Mouse (Mus musculus): ENCODE measurements around the gene Grm8. TPM values are rescaled to one million over a fixed set of nuclear protein-coding genes. Genes with fewer than 3 reads are reported as not detected.
A peak's percentile ranks its signal among the peaks of the same experiment; 100 is the strongest.

Gene Grm8
- total and polyA plus RNA-seq, 3 experiments = 0.38 TPM; not detected in 2

- ATAC-seq (ENCODE audit: extremely low read depth, insufficient number of reproducible peaks, low FRiP score, poor library complexity, severe bottlenecking) = peak; percentile 79
- TF ChIP-seq GATA1 (IDR thresholded peaks at IDR 0.05; ENCODE audit: borderline replicate concordance, low read length) = no peak
- TF ChIP-seq CTCF (IDR thresholded peaks at IDR 0.05; ENCODE audit: low read depth, low read length) = no peak
- TF ChIP-seq TAL1 (conservative IDR thresholded peaks at IDR 0.05; ENCODE audit: low read depth, low read length) = peak; percentile 74
- TF ChIP-seq GATA2 (IDR thresholded peaks at IDR 0.05; ENCODE audit: borderline replicate concordance, low read depth, low read length) = no peak
- no peaks in the 10 kb centered on the region for H3K36me3 ChIP-seq (replicated peaks)
- DNase-seq (ENCODE audit: low spot score) = peak; percentile 24
- peaks cover 46% of the 10 kb centered on the region for H3K4me1 ChIP-seq (ENCODE audit: insufficient read depth, low read depth, low read length)
- H3K9me3 ChIP-seq (replicated peaks) = no peaks in the 10 kb centered on the region
- H3K4me3 ChIP-seq (ENCODE audit: low read depth, low read length) = no peak overlapping the region
- no peaks in the 10 kb centered on the region for H3K27me3 ChIP-seq (ENCODE audit: insufficient read depth, low read length)
Measured at GRCm38 (mm10) chr6:27348272-27348671, 786.7 kb downstream of the Grm8 start.

GRCm38 (mm10) chr6:27346311-27346710 lies 788.7 kb downstream of the Grm8 start:
- Histone ChIP-seq H3K4me1 (ENCODE audit: insufficient read depth, low read depth, low read length) (peaks cover 31% of the 10 kb centered on the region), H3K36me3 (replicated peaks) (no peaks in the 10 kb centered on the region), H3K9me3 (replicated peaks) (no peaks in the 10 kb centered on the region), H3K4me3 (ENCODE audit: low read depth, low read length) (no peak overlapping the region), H3K27me3 (ENCODE audit: insufficient read depth, low read length) (no peaks in the 10 kb centered on the region)
- TF ChIP-seq GATA2 (IDR thresholded peaks at IDR 0.05; ENCODE audit: borderline replicate concordance, low read depth, low read length) = no peak
- TF ChIP-seq TAL1 (conservative IDR thresholded peaks at IDR 0.05; ENCODE audit: low read depth, low read length) = no peak
- TF ChIP-seq POLR2AphosphoS5 (IDR thresholded peaks at IDR 0.05; ENCODE audit: insufficient replicate concordance, low read depth, low read length) = no peak
- ATAC-seq (ENCODE audit: extremely low read depth, insufficient number of reproducible peaks, low FRiP score, poor library complexity, severe bottlenecking) (no peak), DNase-seq (ENCODE audit: low spot score) (no peak)

- TF ChIP-seq GATA2 (IDR thresholded peaks at IDR 0.05; ENCODE audit: borderline replicate concordance, low read depth, low read length) (no peak), POLR2AphosphoS5 (IDR thresholded peaks at IDR 0.05; ENCODE audit: insufficient replicate concordance, low read depth, low read length) (no peak), GATA1 (IDR thresholded peaks at IDR 0.05; ENCODE audit: borderline replicate concordance, low read length) (no peak), TAL1 (conservative IDR thresholded peaks at IDR 0.05; ENCODE audit: low read depth, low read length) (no peak), CTCF (IDR thresholded peaks at IDR 0.05; ENCODE audit: low read depth, low read length) (no peak)
- ATAC-seq (ENCODE audit: extremely low read depth, insufficient number of reproducible peaks, low FRiP score, poor library complexity, severe bottlenecking) = no peak
Measured at GRCm38 (mm10) chr6:27340131-27340530, 794.8 kb downstream of the Grm8 start.

GRCm38 (mm10) chr6:27318575-27318974 lies 816.4 kb downstream of the Grm8 start:
- Histone ChIP-seq H3K4me1 (ENCODE audit: insufficient read depth, low read depth, low read length) (peaks cover 12% of the 10 kb centered on the region), H3K9me3 (replicated peaks) (no peaks in the 10 kb centered on the region), H3K4me3 (ENCODE audit: low read depth, low read length) (no peak overlapping the region), H3K36me3 (replicated peaks) (no peaks in the 10 kb centered on the region), H3K27me3 (ENCODE audit: insufficient read depth, low read length) (no peaks in the 10 kb centered on the region)
- DNase-seq (ENCODE audit: low spot score) = no peak
- TF ChIP-seq TAL1 (conservative IDR thresholded peaks at IDR 0.05; ENCODE audit: low read depth, low read length) = no peak
- TF ChIP-seq GATA2 (IDR thresholded peaks at IDR 0.05; ENCODE audit: borderline replicate concordance, low read depth, low read length) = no peak
- TF ChIP-seq CTCF (IDR thresholded peaks at IDR 0.05; ENCODE audit: low read depth, low read length) = no peak
- no peak for TF ChIP-seq GATA1 (IDR thresholded peaks at IDR 0.05; ENCODE audit: borderline replicate concordance, low read length)
- no peak for TF ChIP-seq POLR2AphosphoS5 (IDR thresholded peaks at IDR 0.05; ENCODE audit: insufficient replicate concordance, low read depth, low read length)
- ATAC-seq (ENCODE audit: extremely low read depth, insufficient number of reproducible peaks, low FRiP score, poor library complexity, severe bottlenecking) = peak; percentile 41

More at GRCm38 (mm10) chr6:27340131-27340530, 794.8 kb downstream of the Grm8 start:
- no peak overlapping the region for H3K4me3 ChIP-seq (ENCODE audit: low read depth, low read length)
- no peaks in the 10 kb centered on the region for H3K9me3 ChIP-seq (replicated peaks)
- H3K36me3 ChIP-seq (replicated peaks) = no peaks in the 10 kb centered on the region
- no peaks in the 10 kb centered on the region for H3K4me1 ChIP-seq (ENCODE audit: insufficient read depth, low read depth, low read length)
- no peak for DNase-seq (ENCODE audit: low spot score)
- no peaks in the 10 kb centered on the region for H3K27me3 ChIP-seq (ENCODE audit: insufficient read depth, low read length)

- H3K4me1 ChIP-seq (ENCODE audit: insufficient read depth, low read depth, low read length) = peaks cover 12% of the 10 kb centered on the region
- no peak overlapping the region for H3K4me3 ChIP-seq (ENCODE audit: low read depth, low read length)
- H3K27me3 ChIP-seq (ENCODE audit: insufficient read depth, low read length) = no peaks in the 10 kb centered on the region
- TF ChIP-seq POLR2AphosphoS5 (IDR thresholded peaks at IDR 0.05; ENCODE audit: insufficient replicate concordance, low read depth, low read length) (no peak), GATA1 (IDR thresholded peaks at IDR 0.05; ENCODE audit: borderline replicate concordance, low read length) (no peak), GATA2 (IDR thresholded peaks at IDR 0.05; ENCODE audit: borderline replicate concordance, low read depth, low read length) (no peak), CTCF (IDR thresholded peaks at IDR 0.05; ENCODE audit: low read depth, low read length) (no peak), TAL1 (conservative IDR thresholded peaks at IDR 0.05; ENCODE audit: low read depth, low read length) (no peak)
- H3K36me3 ChIP-seq (replicated peaks) = no peaks in the 10 kb centered on the region
- ATAC-seq (ENCODE audit: extremely low read depth, insufficient number of reproducible peaks, low FRiP score, poor library complexity, severe bottlenecking) = no peak
- no peaks in the 10 kb centered on the region for H3K9me3 ChIP-seq (replicated peaks)
- DNase-seq (ENCODE audit: low spot score) = no peak
Measured at GRCm38 (mm10) chr6:27317422-27317821, 817.6 kb downstream of the Grm8 start.

GRCm38 (mm10) chr6:27316018-27316417 lies 819.0 kb downstream of the Grm8 start:
- Histone ChIP-seq H3K27me3 (ENCODE audit: insufficient read depth, low read length) (no peaks in the 10 kb centered on the region), H3K36me3 (replicated peaks) (no peaks in the 10 kb centered on the region), H3K9me3 (replicated peaks) (no peaks in the 10 kb centered on the region), H3K4me1 (ENCODE audit: insufficient read depth, low read depth, low read length) (peaks cover 9% of the 10 kb centered on the region; the same call in 1 of the 2 replicates), H3K4me3 (ENCODE audit: low read depth, low read length) (no peak overlapping the region)
- ATAC-seq (ENCODE audit: extremely low read depth, insufficient number of reproducible peaks, low FRiP score, poor library complexity, severe bottlenecking) (no peak), DNase-seq (ENCODE audit: low spot score) (no peak)
- TF ChIP-seq POLR2AphosphoS5 (IDR thresholded peaks at IDR 0.05; ENCODE audit: insufficient replicate concordance, low read depth, low read length) (no peak), GATA2 (IDR thresholded peaks at IDR 0.05; ENCODE audit: borderline replicate concordance, low read depth, low read length) (no peak), GATA1 (IDR thresholded peaks at IDR 0.05; ENCODE audit: borderline replicate concordance, low read length) (no peak), TAL1 (conservative IDR thresholded peaks at IDR 0.05; ENCODE audit: low read depth, low read length) (no peak), CTCF (IDR thresholded peaks at IDR 0.05; ENCODE audit: low read depth, low read length) (no peak)
